Mouse (Mus musculus): Measurements from ENCODE around the gene Fanca.
A peak's percentile ranks its signal among the peaks of the same experiment; 100 is the strongest.

Gene Fanca

DNA sequence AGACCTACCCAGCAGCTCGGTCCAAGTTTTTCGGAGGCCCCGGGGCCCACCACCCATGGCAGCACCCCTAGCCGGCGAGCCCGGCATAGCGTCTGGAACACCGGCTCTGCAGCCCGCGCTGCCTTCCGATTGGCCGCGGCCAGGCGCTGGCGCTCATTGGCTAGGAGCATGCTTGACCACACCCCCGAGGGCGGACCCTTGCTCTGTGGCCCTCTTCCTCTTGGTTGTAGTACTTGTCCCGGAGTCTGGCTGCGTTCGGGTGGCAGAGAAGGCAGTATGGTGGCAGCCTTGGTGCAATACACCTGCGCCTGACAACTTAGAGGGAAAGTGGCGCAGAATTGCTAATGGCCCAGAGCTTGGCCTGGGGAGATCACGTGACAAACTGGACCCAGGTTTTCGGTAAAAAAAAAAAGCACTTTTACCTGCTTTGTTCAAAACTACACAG lies at the start of gene Fanca:
TSS of gene Fanca (minus strand) at position 110 of the 445 bp plus-strand sequence.
- peak; percentile 98 for DNase-seq

DNA sequence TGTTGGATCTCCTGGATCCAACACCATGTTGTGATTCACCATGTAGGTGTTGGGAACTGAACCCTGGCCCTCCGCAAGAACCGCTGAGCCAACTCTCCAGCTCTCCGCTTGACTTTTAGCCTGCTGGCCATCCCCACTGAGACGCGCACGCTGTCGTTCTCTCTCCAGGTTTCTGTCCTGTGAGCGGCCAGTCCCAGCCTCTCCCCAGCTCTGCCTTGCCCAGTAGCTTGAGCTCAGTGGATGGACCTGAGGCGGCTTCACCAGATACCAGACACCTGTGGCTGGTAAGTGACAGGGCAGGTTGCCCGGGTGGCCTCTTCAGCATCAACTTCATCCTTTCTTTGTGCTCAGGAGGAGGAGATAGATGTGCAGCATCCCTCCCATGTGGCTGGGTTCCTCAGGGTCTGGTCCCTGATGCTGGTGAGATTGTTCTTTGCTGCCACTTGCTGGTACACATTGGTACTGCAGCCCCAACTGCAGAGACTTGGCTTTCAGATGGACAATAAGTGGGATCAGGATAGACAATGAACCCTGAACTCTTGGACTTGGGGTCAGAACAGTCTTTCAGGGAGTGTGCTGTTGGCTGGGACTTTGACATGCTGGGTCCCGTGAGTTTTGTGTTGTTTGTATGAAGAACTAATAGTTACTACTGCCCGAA lies 42.8 kb upstream of the Fanca start:
- DNase-seq: peak; percentile 86

DNA sequence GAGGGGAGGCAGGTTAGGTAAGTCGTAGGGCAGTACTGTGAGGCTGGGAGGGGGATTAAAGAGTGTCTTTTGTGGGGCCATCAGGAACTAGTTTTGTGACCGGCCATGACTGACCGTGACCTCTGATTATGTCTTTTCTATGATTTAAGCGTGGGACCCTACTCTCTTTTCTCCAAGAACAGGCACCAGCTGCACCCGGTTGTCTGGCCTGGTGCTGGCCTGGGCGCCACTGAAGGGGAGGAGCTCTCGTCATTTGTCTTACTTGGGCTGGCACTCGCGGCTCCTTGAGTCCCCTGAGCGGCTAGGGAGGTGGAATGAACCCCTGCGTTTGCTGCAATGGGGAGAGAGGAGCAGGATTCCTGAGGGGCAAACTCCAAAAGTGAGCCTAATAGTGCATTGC lies 34.8 kb upstream of the Fanca start:
- no peak for DNase-seq

DNA sequence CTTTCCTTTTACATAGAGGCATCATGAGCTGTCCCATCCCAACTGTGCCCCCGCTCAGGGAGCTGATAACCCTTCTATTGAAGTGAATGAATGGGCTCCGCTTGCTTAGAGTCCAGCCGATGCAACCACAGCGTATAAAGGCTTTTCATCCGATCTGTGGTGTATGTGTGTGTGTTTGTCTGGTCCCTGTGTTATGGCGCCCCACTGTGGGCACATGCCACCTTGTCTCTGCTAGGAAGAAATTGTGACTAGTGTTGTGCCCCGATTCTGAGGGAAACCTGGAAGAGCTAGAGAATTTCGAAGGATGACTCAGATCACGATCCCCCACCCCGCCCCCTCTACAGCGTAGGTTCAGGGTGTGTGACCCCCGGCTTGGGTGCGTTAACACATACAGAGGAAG lies 34.4 kb upstream of the Fanca start:
- DNase-seq: peak; percentile 61

DNA sequence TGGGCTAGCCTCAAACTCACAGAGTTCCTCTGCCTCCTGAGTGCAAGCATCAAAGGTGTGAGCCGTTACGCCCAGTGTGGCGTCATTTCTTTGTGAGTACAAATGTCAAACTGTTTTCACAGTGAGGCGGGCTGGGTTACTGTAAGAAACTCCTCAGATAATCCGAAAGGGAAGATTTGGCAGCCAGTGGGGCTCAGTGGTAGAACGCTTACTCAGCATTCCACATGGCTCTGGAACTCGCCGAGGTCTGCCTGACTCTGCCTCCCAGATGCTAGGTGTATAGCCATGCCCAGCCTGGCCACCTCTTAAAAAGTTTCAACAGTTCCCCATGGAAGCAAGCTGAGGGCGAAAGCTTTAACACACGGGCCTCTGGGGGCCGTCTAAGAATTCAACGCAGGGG lies 33.7 kb upstream of the Fanca start:
- DNase-seq: no peak

DNA sequence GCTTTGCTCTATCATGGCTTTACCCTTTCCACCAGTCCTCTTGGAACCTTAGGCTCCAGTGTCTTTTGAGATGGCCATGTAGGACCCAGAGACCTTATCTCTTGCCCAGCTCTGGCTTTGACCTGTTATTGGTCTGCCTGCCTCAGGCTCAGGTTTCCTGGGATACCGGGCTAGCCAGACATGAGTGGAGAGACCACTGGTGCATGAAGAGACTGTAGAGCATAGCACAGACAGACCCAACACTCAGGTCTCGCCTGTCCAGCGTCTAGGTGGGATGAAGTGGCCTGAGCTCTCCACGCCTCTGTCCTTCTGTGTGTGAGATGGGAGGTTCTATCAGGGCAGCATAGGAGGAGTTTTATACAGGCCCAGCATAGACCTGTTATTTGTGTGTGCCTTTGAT lies 30.7 kb upstream of the Fanca start:
- DNase-seq: no peak

DNA sequence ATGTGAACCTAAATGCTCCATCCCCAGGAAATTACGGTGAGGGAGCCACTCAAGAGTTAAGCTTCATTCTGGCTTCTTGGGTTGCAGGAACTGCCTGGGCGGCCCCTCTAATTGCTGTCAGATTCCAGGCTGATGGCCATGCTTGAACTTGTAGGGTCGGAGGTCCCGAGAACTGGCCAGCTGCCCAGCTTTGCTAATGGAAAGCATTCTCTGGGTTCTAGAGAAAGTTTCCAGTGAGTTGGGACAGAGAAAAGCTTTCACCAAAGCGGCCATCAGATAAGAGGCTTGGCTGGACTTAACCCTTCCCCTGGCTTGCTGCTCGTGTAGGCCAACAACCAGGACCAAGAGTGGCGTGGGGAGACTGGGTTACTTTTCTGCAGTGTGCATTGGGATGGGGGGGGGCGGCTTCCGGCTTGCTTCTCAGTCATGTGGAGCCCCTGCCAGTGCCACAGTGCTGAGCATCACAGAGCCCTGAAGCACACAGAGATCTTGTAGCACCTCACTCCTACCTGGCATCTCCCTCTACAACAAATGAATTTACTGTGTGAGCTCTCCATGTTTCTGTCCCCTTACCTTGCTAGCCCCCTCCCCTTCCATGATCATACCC lies 30.0 kb upstream of the Fanca start:
- DNase-seq: no peak

DNA sequence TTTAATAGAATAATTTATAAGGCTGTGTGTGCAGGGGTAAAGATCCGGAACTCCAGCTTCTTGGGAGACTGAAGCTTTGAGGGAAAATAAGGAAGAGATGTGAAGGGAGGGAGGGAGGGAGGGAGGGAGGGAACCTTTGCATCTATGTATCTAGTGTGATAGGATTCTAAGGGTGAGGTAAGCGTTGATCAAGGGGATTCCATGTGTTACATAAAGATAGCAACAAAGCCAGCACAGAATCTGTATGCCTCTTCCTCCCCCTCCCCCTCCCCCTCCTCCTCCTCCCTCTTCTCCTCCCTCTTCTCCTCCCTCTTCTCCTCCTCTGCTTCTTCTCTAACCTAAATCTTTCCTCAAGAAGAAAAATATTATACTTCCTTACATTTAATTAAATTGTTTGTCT lies 28.9 kb upstream of the Fanca start:
- DNase-seq: no peak

DNA sequence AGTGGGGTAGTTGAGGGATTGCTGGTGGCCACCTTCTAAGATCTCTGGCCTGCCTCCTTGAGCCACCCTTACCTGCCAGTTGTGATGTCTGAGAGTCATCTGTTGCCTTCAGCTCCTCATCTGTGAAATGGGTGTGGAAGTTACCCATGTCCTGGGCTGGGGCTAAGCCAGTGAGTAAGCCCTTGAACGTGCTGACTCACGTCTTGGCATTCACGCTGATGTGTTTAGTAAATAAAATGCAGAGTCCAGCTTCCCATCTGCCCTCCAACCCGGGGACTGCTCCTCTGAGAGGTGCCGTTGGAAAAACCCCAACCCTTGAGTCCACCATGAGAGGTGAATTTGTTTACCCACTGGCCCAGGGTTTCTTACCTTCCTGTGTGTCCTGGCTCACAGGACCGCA lies 27.5 kb upstream of the Fanca start:
- no peak for DNase-seq

DNA sequence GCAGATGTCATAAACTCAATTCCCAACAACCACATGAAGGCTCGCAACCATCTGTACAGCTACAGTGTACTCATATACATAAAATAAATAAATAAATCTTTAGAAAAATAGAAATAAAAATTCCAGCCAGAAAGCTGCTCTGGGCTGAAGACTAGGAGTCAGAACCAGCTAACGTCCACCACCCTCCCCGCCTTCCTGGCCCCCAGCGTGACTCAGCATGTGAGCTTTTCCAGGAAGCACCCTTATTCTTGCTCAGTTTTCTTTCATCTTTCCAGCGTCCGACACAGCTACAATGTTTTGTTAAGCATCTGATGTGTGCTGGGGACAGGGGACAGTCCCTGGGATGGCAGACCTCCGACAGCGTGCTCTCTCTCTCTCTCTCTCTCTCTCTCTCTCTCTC lies 26.8 kb upstream of the Fanca start:
- DNase-seq: no peak

DNA sequence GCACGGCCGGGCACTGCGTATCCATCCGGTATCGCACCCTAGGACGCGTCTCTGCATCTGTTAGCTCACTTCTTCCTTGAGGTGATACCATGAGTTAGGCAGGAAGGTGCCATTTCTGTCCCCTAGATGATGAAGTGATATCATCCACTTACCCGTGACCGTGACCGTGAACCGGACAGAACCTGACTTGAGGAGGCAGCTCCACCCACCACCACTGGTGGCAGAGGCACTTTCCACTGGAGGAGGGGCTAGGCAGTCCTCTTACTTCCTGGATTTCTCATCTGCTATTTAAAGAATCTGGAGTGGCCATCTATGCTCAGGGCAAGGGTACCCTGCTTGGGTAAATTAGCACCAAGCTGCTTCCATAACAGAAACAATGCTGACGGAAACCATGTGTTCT lies 25.0 kb upstream of the Fanca start:
- no peak for DNase-seq

DNA sequence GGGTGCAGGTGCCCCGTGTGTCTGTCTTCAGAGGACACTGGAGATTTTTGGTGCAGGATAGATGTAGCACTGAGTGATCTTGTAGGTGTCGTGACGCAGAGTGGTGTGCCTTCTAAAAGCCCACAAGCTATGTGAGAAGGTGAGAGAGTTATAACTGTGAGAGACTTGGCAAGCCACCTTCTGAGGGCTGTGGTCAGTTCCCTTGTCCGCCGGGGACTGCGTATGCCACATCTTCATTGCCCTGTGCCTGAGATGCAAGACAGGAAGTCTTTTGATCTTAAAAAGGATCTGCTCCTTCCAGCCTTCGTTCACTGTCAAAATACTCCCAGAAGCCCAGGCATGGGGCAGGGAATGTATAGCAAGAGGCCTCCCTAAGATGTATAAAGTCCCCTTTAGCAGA lies 24.5 kb upstream of the Fanca start:
- no peak for DNase-seq

DNA sequence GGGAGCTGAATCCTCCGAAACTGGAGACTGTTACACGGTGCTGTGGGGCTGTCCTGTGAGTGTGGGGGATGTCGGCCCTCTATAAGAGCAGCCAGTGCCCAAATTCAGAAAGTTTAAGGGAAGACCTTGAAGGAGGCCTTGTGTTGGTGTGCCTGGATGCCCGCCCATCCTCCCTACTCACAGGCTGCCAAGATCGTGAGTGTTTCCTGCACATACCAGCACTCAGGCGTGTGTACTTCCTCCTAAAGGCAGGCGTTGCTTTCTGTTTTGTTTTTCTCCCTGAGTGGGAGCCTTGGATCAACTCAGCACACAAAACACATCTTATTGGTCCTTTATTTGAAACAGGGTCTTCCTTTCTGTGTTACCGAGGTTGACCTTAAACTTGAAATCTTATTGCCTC lies 23.9 kb upstream of the Fanca start:
- DNase-seq: no peak

DNA sequence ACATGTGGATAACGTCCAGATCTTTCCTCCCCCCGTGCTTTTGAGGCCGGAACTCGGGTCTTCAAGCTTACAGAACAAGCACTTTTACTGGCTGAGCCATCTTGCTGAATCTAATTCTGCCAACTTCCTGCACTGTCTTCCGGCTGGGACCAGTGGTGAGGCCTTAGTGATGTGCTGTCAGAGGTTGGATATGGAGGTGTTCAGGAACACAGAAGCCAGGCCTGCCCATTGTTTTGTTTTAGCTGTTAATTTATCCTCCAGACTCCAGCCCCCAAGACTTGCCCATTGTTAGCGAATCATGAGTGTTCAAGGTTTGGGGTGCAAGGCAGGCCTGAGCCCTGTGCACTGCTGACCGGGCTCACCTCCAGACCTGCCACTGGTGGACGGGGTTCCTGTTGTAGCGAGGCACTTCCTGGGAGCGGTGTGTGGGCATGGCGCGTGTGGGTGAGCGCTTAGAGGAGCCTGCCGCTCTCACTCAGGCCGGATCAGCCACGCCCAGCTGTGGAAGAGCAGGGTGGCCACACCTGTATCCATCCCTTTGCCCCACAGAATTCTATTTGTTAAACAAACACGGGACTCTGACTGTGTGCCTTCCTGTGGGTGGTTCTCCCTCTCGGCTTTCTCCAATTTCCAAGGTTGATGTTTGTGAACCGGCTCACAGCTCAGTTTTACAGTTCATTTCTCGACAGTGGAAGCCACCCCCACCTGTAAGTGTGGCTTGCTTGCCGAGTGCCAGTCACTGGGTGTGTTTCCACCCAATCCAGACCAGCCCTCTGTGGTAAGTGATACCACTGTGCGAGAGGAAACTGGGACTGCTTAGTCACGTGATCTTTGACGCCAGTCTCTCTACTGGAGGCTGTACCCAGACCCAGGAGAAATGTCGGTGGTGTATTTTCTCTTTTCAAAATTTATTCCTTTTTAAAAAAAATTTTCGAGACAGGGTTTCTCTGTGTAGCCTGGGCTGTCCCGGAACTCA lies 23.0 kb upstream of the Fanca start:
- no peak for DNase-seq

DNA sequence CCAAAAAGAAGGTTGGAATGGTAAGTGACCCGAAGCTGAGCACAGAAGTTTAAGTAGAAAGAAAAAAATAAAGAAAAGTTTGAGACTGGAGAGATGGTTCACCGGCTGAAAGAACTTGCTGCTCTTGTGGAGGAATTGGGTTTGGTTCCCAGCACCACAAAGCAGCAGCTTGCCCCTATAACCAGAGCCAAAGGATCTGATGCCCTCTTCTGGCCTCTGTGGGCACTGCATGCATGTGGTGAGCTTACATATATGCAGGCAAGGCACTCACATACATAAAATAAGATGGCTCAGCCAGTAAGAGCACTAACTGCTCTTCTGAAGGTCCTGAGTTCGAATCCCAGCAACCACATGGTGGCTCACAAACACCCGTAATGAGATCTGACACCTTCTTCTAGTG lies 21.7 kb upstream of the Fanca start:
- DNase-seq: peak; percentile 41

DNA sequence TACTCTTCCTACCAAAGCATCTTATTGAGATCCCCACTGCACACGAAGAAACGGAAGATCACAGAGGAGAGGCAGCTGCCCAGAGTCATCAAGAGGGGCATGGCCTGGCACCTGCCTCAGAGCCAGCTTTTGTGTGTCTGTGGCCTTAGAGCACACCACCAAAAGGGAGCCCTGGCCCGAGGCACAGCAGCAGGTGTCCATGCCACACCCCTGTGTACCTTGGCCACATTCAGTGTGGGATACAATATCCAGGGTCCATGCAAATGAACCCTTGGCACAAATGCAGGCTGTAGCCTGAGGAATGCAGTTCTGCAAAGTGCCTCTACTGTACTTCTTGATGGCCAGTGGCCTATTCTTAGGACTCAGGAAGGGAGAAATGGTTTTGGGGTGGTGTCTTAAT lies 19.1 kb upstream of the Fanca start:
- no peak for DNase-seq

DNA sequence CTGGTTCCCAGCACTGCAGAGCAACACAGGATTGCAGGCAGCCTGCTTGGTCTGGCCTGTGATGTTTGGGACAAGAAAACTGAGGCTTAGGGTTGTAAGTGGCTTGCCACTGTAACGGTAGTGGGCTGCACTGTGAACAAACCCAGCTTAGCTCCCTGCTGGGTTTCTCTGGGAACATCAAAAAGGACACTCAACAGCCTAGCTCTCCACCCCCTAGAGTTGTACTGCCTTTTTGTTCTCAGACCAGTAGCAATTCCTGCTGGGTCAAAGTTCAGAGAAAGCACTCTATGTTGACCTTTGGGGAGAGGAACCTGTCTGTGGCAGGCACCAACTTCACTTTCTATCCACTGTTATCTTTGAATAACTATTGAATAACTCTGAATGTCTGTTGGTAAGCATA lies 16.1 kb upstream of the Fanca start:
- DNase-seq: no peak

DNA sequence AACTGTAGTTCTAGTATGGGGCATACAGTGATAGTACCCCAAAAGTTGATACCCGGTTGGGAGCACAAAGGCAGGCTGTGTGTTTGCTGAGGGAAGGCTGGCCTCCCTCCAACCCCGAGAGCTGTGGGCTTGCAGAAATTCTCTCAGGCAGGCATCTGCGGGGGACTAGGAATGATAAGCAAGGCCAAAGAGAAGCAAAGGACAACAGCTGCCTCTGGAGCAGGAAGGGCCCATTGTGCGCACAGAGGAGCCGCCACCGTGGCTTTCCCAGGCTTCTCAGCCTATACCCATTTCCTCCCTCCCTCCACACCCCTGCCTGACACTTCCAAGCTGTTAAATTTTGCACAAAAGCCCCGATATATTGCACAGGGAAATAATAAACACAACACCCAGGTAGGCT lies 15.5 kb upstream of the Fanca start:
- DNase-seq: no peak

DNA sequence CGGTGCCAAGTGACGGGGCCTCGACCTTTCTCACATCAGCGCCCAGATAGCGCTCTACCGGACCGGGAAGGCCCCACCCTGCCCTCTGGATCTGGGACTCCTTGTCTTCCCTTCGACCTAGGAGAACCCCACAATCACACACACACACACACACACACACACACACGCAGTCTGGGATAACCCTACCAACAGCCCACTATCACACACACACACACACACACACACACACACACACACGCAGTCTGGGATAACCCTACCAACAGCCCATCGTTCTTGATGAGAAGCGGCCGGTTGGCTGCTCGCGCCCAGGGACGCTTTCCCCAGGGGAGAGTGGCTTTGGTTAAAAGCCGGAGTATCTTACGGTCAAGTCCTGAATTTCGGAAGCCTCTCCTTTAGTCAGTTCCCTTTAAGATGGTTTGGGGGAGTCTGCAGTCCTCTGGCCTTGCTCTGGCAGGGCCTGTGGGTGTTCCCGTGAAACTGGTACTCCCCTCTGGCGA lies 14.8 kb upstream of the Fanca start:
- no peak for DNase-seq

DNA sequence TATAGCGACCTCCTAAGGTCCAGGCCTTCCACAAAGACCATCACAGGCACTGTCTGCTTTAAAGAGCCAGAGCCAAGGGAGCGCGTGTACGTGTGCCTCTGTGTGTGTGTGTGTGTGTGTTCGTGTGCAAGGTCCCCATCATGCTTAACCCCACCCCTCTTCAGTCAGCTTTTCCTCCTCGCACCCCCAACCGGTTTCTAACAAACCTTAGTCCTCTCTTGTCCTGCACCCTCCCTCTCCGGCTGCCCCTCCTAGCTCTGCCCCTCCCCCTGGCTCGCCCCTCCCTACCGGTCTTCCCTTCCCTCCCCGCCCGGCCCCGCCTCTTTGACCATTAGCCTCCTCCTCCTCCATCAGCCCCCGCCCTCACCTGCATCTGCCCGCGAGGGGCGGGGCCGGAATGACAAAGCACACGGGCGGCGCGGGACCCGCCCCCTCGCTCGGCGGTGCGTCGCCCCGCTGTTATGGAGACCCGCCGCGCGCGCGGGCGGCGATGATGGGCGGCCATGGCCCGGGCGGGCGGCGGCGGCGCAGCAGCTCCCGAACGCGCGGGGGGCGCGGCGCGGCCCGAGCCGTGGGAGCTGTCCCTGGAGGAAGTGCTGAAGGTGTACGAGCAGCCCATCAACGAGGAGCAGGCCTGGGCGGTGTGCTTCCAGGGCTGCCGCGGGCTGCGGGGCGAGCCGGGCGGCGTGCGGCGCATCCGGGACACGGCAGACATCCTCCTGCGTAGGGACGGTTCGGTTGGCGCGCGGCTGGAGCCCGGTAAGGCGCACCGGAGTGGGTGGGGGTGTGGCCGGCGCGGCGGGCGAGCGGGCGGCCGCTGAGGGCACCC lies 14.1 kb upstream of the Fanca start, which contains the start of gene Spire2:
TSS of gene Spire2 (plus strand) at position 452 of the 829 bp plus-strand sequence.
- peak; percentile 92 for DNase-seq

DNA sequence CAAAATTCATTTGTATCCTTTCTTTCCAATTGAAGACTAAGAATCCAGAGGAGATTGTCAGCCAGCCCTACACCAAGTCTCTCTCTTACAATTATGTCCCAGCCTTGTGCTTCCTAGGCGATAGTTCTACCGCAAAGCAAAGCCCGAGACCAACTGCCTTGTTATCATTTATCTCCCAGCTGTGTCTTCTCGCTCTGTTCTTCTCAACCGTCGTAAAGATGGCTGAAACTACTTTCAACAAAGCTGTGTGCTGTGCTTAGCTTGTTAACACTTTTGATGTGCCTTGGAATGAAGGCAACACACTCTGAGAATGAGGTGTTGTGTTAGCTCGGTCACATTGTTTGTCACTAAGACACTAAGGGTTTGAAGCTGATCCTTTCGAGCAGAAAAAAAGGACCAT lies 13.4 kb upstream of the Fanca start:
- no peak for DNase-seq

DNA sequence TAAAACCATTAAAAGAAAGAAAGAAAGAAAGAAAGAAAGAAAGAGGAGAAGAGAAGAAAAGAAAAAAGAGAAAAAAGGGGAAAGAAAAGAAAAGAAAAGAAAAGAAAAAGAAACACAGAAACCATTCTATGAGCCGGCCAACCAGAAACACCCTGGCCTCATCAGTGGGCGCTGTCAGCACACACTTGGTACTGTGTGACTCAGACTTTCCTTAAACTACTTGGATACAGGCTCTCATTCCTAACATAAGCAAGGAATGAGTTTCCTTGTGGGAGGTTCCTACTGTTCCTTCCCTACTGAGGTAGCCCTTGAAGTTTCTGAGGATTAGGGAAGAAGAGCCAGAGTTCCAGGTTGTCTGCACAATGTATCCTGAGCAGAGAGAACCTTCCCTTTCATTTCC lies 12.9 kb upstream of the Fanca start:
- DNase-seq: no peak

DNA sequence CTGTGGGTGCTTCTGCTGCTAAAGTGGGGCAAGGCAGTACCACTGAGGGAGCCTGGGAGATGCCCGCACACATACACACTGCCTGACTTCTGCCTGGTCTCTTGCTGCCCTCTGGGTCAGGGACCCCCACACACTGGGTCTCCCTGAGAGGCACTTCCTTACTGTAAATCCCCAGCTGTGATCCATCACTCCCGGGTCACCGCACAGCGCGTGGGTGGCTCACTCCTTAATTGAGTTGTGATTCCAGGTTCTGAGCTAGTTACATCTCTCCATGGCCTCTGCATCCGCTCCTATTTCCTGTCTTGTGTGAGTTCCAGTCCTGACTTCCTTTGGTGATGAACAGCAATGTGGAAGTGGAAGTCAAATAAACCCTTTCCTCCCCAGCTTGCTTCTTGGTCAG lies 12.3 kb upstream of the Fanca start:
- no peak for DNase-seq
